Mouse (Mus musculus) colon, adult 2 months (tissue): ENCODE measurements around the gene Cyp1a1. TPM values are rescaled to one million over a fixed set of nuclear protein-coding genes. Genes with fewer than 3 reads are reported as not detected.

ENCODE experiments used
- polyA plus RNA-seq: library from polyadenylated mRNA; depleted of rRNA; stranded (reverse); fragments of >200 nt; gene quantifications from 2 replicates; pipeline ENCODE4 v1.2.3, GENCODE M21; 2012; rRNA removed

Cyp1a1 gene
- polyA plus RNA-seq = 0.03 and 0.10 TPM in 2 replicates

GRCm38 (mm10) chr9:57687751-57688150 lies at the start of gene Cyp1a1:
Cyp1a1 (plus strand) TSS chr9:57687928.

GRCm38 (mm10) chr9:57653283-57653682 lies 34.4 kb upstream of the Cyp1a1 start, which contains the start of gene Csk:
Csk (minus strand) TSS chr9:57653631.

GRCm38 (mm10) chr9:57683520-57683919 lies 4.2 kb upstream of the Cyp1a1 start, which contains the start of gene Cyp1a2:
Cyp1a2 (minus strand) TSS chr9:57683703.

GRCm38 (mm10) chr9:57708068-57708719 lies 20.5 kb downstream of the Cyp1a1 start, which contains the start of gene Edc3:
Edc3 (plus strand) TSS chr9:57708540.

Other genes starting within 250 kb of the Cyp1a1 start
- 18.1 and 36.2 TPM in 2 replicates for gene Ppcdc, start 247.8 kb upstream of the Cyp1a1 start, polyA plus RNA-seq
- 56.8 and 82.8 TPM in 2 replicates for gene Scamp5, start 219.9 kb upstream of the Cyp1a1 start, polyA plus RNA-seq
- gene Rpp25, start 183.9 kb upstream of the Cyp1a1 start, polyA plus RNA-seq = 1.7 and 2.3 TPM in 2 replicates
- gene Cox5a, start 166.7 kb upstream of the Cyp1a1 start, polyA plus RNA-seq = 861 and 1,299 TPM in 2 replicates
- gene Fam219b, start 150.4 kb upstream of the Cyp1a1 start, polyA plus RNA-seq = 12.9 and 15.3 TPM in 2 replicates
- 82.5 and 86.0 TPM in 2 replicates for gene Mpi, start 135.2 kb upstream of the Cyp1a1 start, polyA plus RNA-seq
- 203 and 252 TPM in 2 replicates for gene Scamp2, start 127.0 kb upstream of the Cyp1a1 start, polyA plus RNA-seq
- 20.8 and 23.1 TPM in 2 replicates for gene Ulk3, start 98.5 kb upstream of the Cyp1a1 start, polyA plus RNA-seq
- not detected in 2 replicates for gene Cplx3, start 81.6 kb upstream of the Cyp1a1 start, polyA plus RNA-seq
- gene Lman1l, start 67.2 kb upstream of the Cyp1a1 start, polyA plus RNA-seq = 0.16 TPM in 1 of 2 replicates, not detected in the other
- 66.2 and 75.8 TPM in 2 replicates for gene Csk, start 34.3 kb upstream of the Cyp1a1 start, polyA plus RNA-seq
- 0.16 TPM in 1 of 2 replicates, not detected in the other for gene Cyp1a2, start 4.2 kb upstream of the Cyp1a1 start, polyA plus RNA-seq
- gene Edc3, start 20.6 kb downstream of the Cyp1a1 start, polyA plus RNA-seq = 8.5 and 9.9 TPM in 2 replicates
- gene Clk3, start 77.9 kb downstream of the Cyp1a1 start, polyA plus RNA-seq = 80.4 and 90.5 TPM in 2 replicates
- gene Arid3b, start 148.9 kb downstream of the Cyp1a1 start, polyA plus RNA-seq = 8.5 and 10.7 TPM in 2 replicates
- 101 and 144 TPM in 2 replicates for gene Ubl7, start 223.1 kb downstream of the Cyp1a1 start, polyA plus RNA-seq